Mouse (Mus musculus): Measurements from ENCODE around the gene Itih1. TPM values are rescaled to one million over a fixed set of nuclear protein-coding genes. Genes with fewer than 3 reads are reported as not detected.

Itih1 gene
- polyA plus RNA-seq, 1 experiment = 1.6 TPM

GRCm38 (mm10) chr14:30899972-30900371 is 43.1 kb downstream of the Itih1 start:
- H3K4me3 ChIP-seq (replicated peaks; ENCODE audit: control insufficient read depth, low read depth, low read length) = no peak overlapping the region
- TF ChIP-seq CTCF (IDR thresholded peaks at IDR 0.05; ENCODE audit: control insufficient read depth, insufficient read depth, low read length) = no peak
- H3K4me1 ChIP-seq (ENCODE audit: control insufficient read depth, insufficient read depth, low read length) = no peaks in the 10 kb centered on the region
- WGBS = 65% methylated on average over 3 of the region's 3 CpGs
- H3K27ac ChIP-seq (ENCODE audit: control insufficient read depth, insufficient read depth, low read depth, low read length, poor library complexity) = no peak overlapping the region

GRCm38 (mm10) chr14:30888271-30888732 is 54.8 kb downstream of the Itih1 start:
- H3K4me3 ChIP-seq (replicated peaks; ENCODE audit: control insufficient read depth, low read depth, low read length) = no peak overlapping the region
- H3K4me1 ChIP-seq (ENCODE audit: control insufficient read depth, insufficient read depth, low read length) = peaks cover 3% of the 10 kb centered on the region; the same call in 1 of the 2 replicates
- WGBS = 5% methylated on average over 9 of the region's 9 CpGs
- TF ChIP-seq POLR2A (IDR thresholded peaks at IDR 0.05; ENCODE audit: borderline replicate concordance, control insufficient read depth, low read depth, low read length) (no peak), CTCF (IDR thresholded peaks at IDR 0.05; ENCODE audit: control insufficient read depth, insufficient read depth, low read length) (no peak)
- H3K27ac ChIP-seq (ENCODE audit: control insufficient read depth, insufficient read depth, low read depth, low read length, poor library complexity) = no peak overlapping the region

GRCm38 (mm10) chr14:30886204-30886603 is 56.9 kb downstream of the Itih1 start, which contains the start of gene Itih4:
Itih4 (plus strand) TSS chr14:30886476.
- 84% methylated on average over 3 of the region's 3 CpGs for WGBS
- Histone ChIP-seq H3K4me1 (ENCODE audit: control insufficient read depth, insufficient read depth, low read length) (peaks cover 3% of the 10 kb centered on the region; the same call in 1 of the 2 replicates), H3K27ac (ENCODE audit: control insufficient read depth, insufficient read depth, low read depth, low read length, poor library complexity) (no peak within 1 kb of the TSS), H3K4me3 (replicated peaks; ENCODE audit: control insufficient read depth, low read depth, low read length) (no peak within 1 kb of the TSS)
- TF ChIP-seq POLR2A (IDR thresholded peaks at IDR 0.05; ENCODE audit: borderline replicate concordance, control insufficient read depth, low read depth, low read length) (no peak), CTCF (IDR thresholded peaks at IDR 0.05; ENCODE audit: control insufficient read depth, insufficient read depth, low read length) (no peak)

- Histone ChIP-seq H3K27ac (ENCODE audit: control insufficient read depth, insufficient read depth, low read depth, low read length, poor library complexity) (no peak overlapping the region), H3K4me1 (ENCODE audit: control insufficient read depth, insufficient read depth, low read length) (peaks cover 3% of the 10 kb centered on the region; the same call in 1 of the 2 replicates), H3K4me3 (replicated peaks; ENCODE audit: control insufficient read depth, low read depth, low read length) (no peak overlapping the region)
- no peak for TF ChIP-seq CTCF (IDR thresholded peaks at IDR 0.05; ENCODE audit: control insufficient read depth, insufficient read depth, low read length)
- WGBS = 32% methylated on average over 3 of the region's 3 CpGs
Measured at GRCm38 (mm10) chr14:30885298-30885697, 57.8 kb downstream of the Itih1 start.

GRCm38 (mm10) chr14:30881718-30882108 is 61.4 kb downstream of the Itih1 start:
- 81% methylated on average over 3 of the region's 3 CpGs for WGBS
- no peak overlapping the region for H3K27ac ChIP-seq (ENCODE audit: control insufficient read depth, insufficient read depth, low read depth, low read length, poor library complexity)
- no peaks in the 10 kb centered on the region for H3K4me1 ChIP-seq (ENCODE audit: control insufficient read depth, insufficient read depth, low read length)
- no peak overlapping the region for H3K4me3 ChIP-seq (replicated peaks; ENCODE audit: control insufficient read depth, low read depth, low read length)
- TF ChIP-seq CTCF (IDR thresholded peaks at IDR 0.05; ENCODE audit: control insufficient read depth, insufficient read depth, low read length) (no peak), POLR2A (IDR thresholded peaks at IDR 0.05; ENCODE audit: borderline replicate concordance, control insufficient read depth, low read depth, low read length) (no peak)

GRCm38 (mm10) chr14:30880811-30881717 is 62.0 kb downstream of the Itih1 start:
- peak; percentile 55 for TF ChIP-seq CTCF (IDR thresholded peaks at IDR 0.05; ENCODE audit: control insufficient read depth, insufficient read depth, low read length)
- TF ChIP-seq POLR2A (IDR thresholded peaks at IDR 0.05; ENCODE audit: borderline replicate concordance, control insufficient read depth, low read depth, low read length) = no peak
- H3K27ac ChIP-seq (ENCODE audit: control insufficient read depth, insufficient read depth, low read depth, low read length, poor library complexity) = no peak overlapping the region
- WGBS = 71% methylated on average over 17 of the region's 17 CpGs
- peaks cover 2% of the 10 kb centered on the region for H3K4me1 ChIP-seq (ENCODE audit: control insufficient read depth, insufficient read depth, low read length)
- no peak overlapping the region for H3K4me3 ChIP-seq (replicated peaks; ENCODE audit: control insufficient read depth, low read depth, low read length)

- TF ChIP-seq POLR2A (IDR thresholded peaks at IDR 0.05; ENCODE audit: borderline replicate concordance, control insufficient read depth, low read depth, low read length) = no peak
- no peak for TF ChIP-seq CTCF (IDR thresholded peaks at IDR 0.05; ENCODE audit: control insufficient read depth, insufficient read depth, low read length)
- H3K4me1 ChIP-seq (ENCODE audit: control insufficient read depth, insufficient read depth, low read length) = peaks cover 4% of the 10 kb centered on the region
- 85% methylated on average over 8 of the region's 8 CpGs for WGBS
- H3K4me3 ChIP-seq (replicated peaks; ENCODE audit: control insufficient read depth, low read depth, low read length) = no peak overlapping the region
- no peak overlapping the region for H3K27ac ChIP-seq (ENCODE audit: control insufficient read depth, insufficient read depth, low read depth, low read length, poor library complexity)
Measured at GRCm38 (mm10) chr14:30880251-30880650, 62.8 kb downstream of the Itih1 start.

GRCm38 (mm10) chr14:30879794-30880193 is 63.3 kb downstream of the Itih1 start:
- WGBS = 84% methylated on average over 9 of the region's 9 CpGs
- H3K27ac ChIP-seq (ENCODE audit: control insufficient read depth, insufficient read depth, low read depth, low read length, poor library complexity) = no peak overlapping the region
- peaks cover 4% of the 10 kb centered on the region for H3K4me1 ChIP-seq (ENCODE audit: control insufficient read depth, insufficient read depth, low read length)
- H3K4me3 ChIP-seq (replicated peaks; ENCODE audit: control insufficient read depth, low read depth, low read length) = no peak overlapping the region
- TF ChIP-seq POLR2A (IDR thresholded peaks at IDR 0.05; ENCODE audit: borderline replicate concordance, control insufficient read depth, low read depth, low read length) (no peak), CTCF (IDR thresholded peaks at IDR 0.05; ENCODE audit: control insufficient read depth, insufficient read depth, low read length) (no peak)

Other genes with a start within 250 kb of the Itih1 start
- gene Sfmbt1, start 228.4 kb downstream of the Itih1 start, polyA plus RNA-seq (2011; ENCODE audit: insufficient read depth, insufficient read length, low replicate concordance, missing spikeins) = 7.7 and 8.9 TPM in 2 replicates
- gene Tmem110, start 117.7 kb downstream of the Itih1 start, polyA plus RNA-seq (2011; ENCODE audit: insufficient read depth, insufficient read length, low replicate concordance, missing spikeins) = 5.5 and 18.2 TPM in 2 replicates
- gene Mustn1, start 64.1 kb downstream of the Itih1 start, polyA plus RNA-seq (2011; ENCODE audit: insufficient read depth, insufficient read length, low replicate concordance, missing spikeins) = 2.1 and 4.9 TPM in 2 replicates
- 3.3 and 6.6 TPM in 2 replicates for gene Itih4, start 56.8 kb downstream of the Itih1 start, polyA plus RNA-seq (2011; ENCODE audit: insufficient read depth, insufficient read length, low replicate concordance, missing spikeins)
- 0.79 and 3.0 TPM in 2 replicates for gene Itih3, start 19.5 kb downstream of the Itih1 start, polyA plus RNA-seq (2011; ENCODE audit: insufficient read depth, insufficient read length, low replicate concordance, missing spikeins)
- 1.6 and 5.9 TPM in 2 replicates for gene Nek4, start 8.1 kb upstream of the Itih1 start, polyA plus RNA-seq (2011; ENCODE audit: insufficient read depth, insufficient read length, low replicate concordance, missing spikeins)
- gene Glt8d1, start 58.1 kb upstream of the Itih1 start, polyA plus RNA-seq (2011; ENCODE audit: insufficient read depth, insufficient read length, low replicate concordance, missing spikeins) = 24.8 and 38.7 TPM in 2 replicates
- gene Spcs1, start 58.4 kb upstream of the Itih1 start, polyA plus RNA-seq (2011; ENCODE audit: insufficient read depth, insufficient read length, low replicate concordance, missing spikeins) = 59.6 and 85.6 TPM in 2 replicates
- gene Pbrm1, start 75.8 kb upstream of the Itih1 start, polyA plus RNA-seq (2011; ENCODE audit: insufficient read depth, insufficient read length, low replicate concordance, missing spikeins) = 31.8 and 46.8 TPM in 2 replicates
- 56.0 and 119 TPM in 2 replicates for gene Gnl3, start 75.9 kb upstream of the Itih1 start, polyA plus RNA-seq (2011; ENCODE audit: insufficient read depth, insufficient read length, low replicate concordance, missing spikeins)
- gene Smim4, start 185.7 kb upstream of the Itih1 start, polyA plus RNA-seq (2011; ENCODE audit: insufficient read depth, insufficient read length, low replicate concordance, missing spikeins) = 29.0 and 45.8 TPM in 2 replicates
- gene Nt5dc2, start 187.8 kb upstream of the Itih1 start, polyA plus RNA-seq (2011; ENCODE audit: insufficient read depth, insufficient read length, low replicate concordance, missing spikeins) = 22.9 and 25.2 TPM in 2 replicates
- gene Stab1, start 225.4 kb upstream of the Itih1 start, polyA plus RNA-seq (2011; ENCODE audit: insufficient read depth, insufficient read length, low replicate concordance, missing spikeins) = 56.3 and 73.4 TPM in 2 replicates

Data from bone marrow, adult 2 months (tissue).